8 mouse cellular contexts compared by ENCODE assay signal in genomic region chr10:90576191-90577098, GRCm38 (mm10).
A peak's percentile ranks its signal among the peaks of the same experiment; 100 is the strongest.
DNase-seq lines count a peak whose midpoint lies in the region; ATAC-seq and TF ChIP-seq lines count a peak whose summit lies in the region.

No protein-coding gene starts in this region.

- no peak for ATAC-seq in liver, postnatal 0 days
- ATAC-seq in forebrain, embryonic 11.5 days (replicated peaks; ENCODE audit: low FRiP score), result peak; percentile 99
- ATAC-seq in hindbrain, embryonic 15.5 days (ENCODE audit: low FRiP score, low read depth), result peak; percentile 97
- peak; percentile 97 for ATAC-seq in neural tube, embryonic 14.5 days (ENCODE audit: low read depth)
- ATAC-seq in monocyte, adult 5-6 weeks (replicated peaks; ENCODE audit: insufficient number of reproducible peaks, low FRiP score, low TSS enrichment, poor library complexity, severe bottlenecking), result no peak

- H3K4me3 ChIP-seq in liver, postnatal 0 days (ENCODE audit: low read depth, low read length), result no peak overlapping the region
- H3K4me3 ChIP-seq in forebrain, embryonic 11.5 days (ENCODE audit: low read depth, low read length), result peak overlapping the region; percentile 20
- H3K4me3 ChIP-seq in hindbrain, embryonic 15.5 days, result peak overlapping the region; percentile 43
- H3K4me3 ChIP-seq in neural tube, embryonic 14.5 days (ENCODE audit: low read depth, low read length), result peak overlapping the region; percentile 38

- no peaks in the 10 kb centered on the region for H3K9me3 ChIP-seq in liver, postnatal 0 days (ENCODE audit: low read length)
- H3K9me3 ChIP-seq in forebrain, embryonic 11.5 days (ENCODE audit: control insufficient read depth, low read length), result no peaks in the 10 kb centered on the region
- H3K9me3 ChIP-seq in hindbrain, embryonic 15.5 days, result no peaks in the 10 kb centered on the region
- no peaks in the 10 kb centered on the region for H3K9me3 ChIP-seq in neural tube, embryonic 14.5 days (ENCODE audit: control insufficient read depth, low read length)

- no peaks in the 10 kb centered on the region for H3K27me3 ChIP-seq in liver, postnatal 0 days (ENCODE audit: insufficient read depth, low read length)
- H3K27me3 ChIP-seq in forebrain, embryonic 11.5 days (ENCODE audit: control insufficient read depth, insufficient read depth, low read length), result no peaks in the 10 kb centered on the region
- H3K27me3 ChIP-seq in hindbrain, embryonic 15.5 days, result no peaks in the 10 kb centered on the region
- H3K27me3 ChIP-seq in neural tube, embryonic 14.5 days (ENCODE audit: control insufficient read depth, insufficient read depth, low read length), result no peaks in the 10 kb centered on the region

- no peak for TF ChIP-seq CTCF in liver, postnatal 0 days (IDR thresholded peaks at IDR 0.05; ENCODE audit: low read depth)

- H3K9ac ChIP-seq in liver, postnatal 0 days (replicated peaks), result no peak overlapping the region
- H3K9ac ChIP-seq in forebrain, embryonic 11.5 days (ENCODE audit: low read length), result peak overlapping the region; percentile 46
- peak overlapping the region; percentile 39 for H3K9ac ChIP-seq in hindbrain, embryonic 15.5 days
- H3K9ac ChIP-seq in neural tube, embryonic 14.5 days (replicated peaks; ENCODE audit: low read depth, low read length), result peak overlapping the region; percentile 52

- WGBS in liver, postnatal 0 days (ENCODE audit: insufficient replicate concordance), result 29% methylated on average over 29 of the region's 29 CpGs
- 22% methylated on average over 29 of the region's 29 CpGs for WGBS in forebrain, embryonic 11.5 days
- 10% methylated on average over 29 of the region's 29 CpGs for WGBS in hindbrain, embryonic 15.5 days
- 14% methylated on average over 29 of the region's 29 CpGs for WGBS in neural tube, embryonic 14.5 days

- no peak overlapping the region for H3K27ac ChIP-seq in liver, postnatal 0 days (ENCODE audit: low read depth)
- peak overlapping the region; percentile 60 for H3K27ac ChIP-seq in forebrain, embryonic 11.5 days (ENCODE audit: low read depth, low read length)
- H3K27ac ChIP-seq in hindbrain, embryonic 15.5 days (replicated peaks), result peak overlapping the region; percentile 83
- H3K27ac ChIP-seq in neural tube, embryonic 14.5 days (ENCODE audit: low read depth, low read length), result peak overlapping the region; percentile 52

- no peaks in the 10 kb centered on the region for H3K36me3 ChIP-seq in liver, postnatal 0 days (replicated peaks; ENCODE audit: insufficient read depth, low read length)
- H3K36me3 ChIP-seq in forebrain, embryonic 11.5 days (ENCODE audit: control insufficient read depth, insufficient read depth, low read length), result no peaks in the 10 kb centered on the region
- no peaks in the 10 kb centered on the region for H3K36me3 ChIP-seq in hindbrain, embryonic 15.5 days
- no peaks in the 10 kb centered on the region for H3K36me3 ChIP-seq in neural tube, embryonic 14.5 days (ENCODE audit: control insufficient read depth, insufficient read depth, low read length)

- peak; percentile 4 for DNase-seq in liver
- no peak for DNase-seq in liver, postnatal 0 days
- peak; percentile 76 for DNase-seq in forebrain, embryonic 11.5 days (ENCODE audit: low spot score)
- peak; percentile 63 to 86 for DNase-seq in left cerebral cortex, postnatal 10 days (ENCODE audit: extremely low spot score in 1 of 2, low spot score in 2 of 2)
- no peak for DNase-seq in gastrocnemius, adult 18-20 months (ENCODE audit: low spot score)

- no peak for TF ChIP-seq EP300 in liver, postnatal 0 days (IDR thresholded peaks at IDR 0.05; ENCODE audit: low read depth)

- no peaks in the 10 kb centered on the region for H3K4me1 ChIP-seq in liver, postnatal 0 days (ENCODE audit: insufficient read depth)
- 0 out of 2 replicates have a peak, but pooled peaks cover 2% of the 10 kb centered on the region for H3K4me1 ChIP-seq in forebrain, embryonic 11.5 days (replicated peaks; ENCODE audit: control insufficient read depth, insufficient read depth, low read length)
- H3K4me1 ChIP-seq in hindbrain, embryonic 15.5 days (replicated peaks), result peaks cover 5% of the 10 kb centered on the region; the same call in 1 of the 2 replicates
- H3K4me1 ChIP-seq in neural tube, embryonic 14.5 days (ENCODE audit: control insufficient read depth, insufficient read depth, low read length), result peaks cover 6% of the 10 kb centered on the region; the same call in 1 of the 2 replicates

- intact Hi-C loops in left cerebral cortex, postnatal 10 days (cut with DNase I), result loop anchor here (5.0 to 10.0 kb wide), 4 partner anchors 82 to 422 kb away; no protein-coding TSS in a partner anchor

- H3K4me2 ChIP-seq in liver, postnatal 0 days (ENCODE audit: low read depth, low read length), result no peak overlapping the region
- peak overlapping the region; percentile 42 for H3K4me2 ChIP-seq in forebrain, embryonic 11.5 days (ENCODE audit: low read depth, low read length, severe bottlenecking)
- H3K4me2 ChIP-seq in hindbrain, embryonic 15.5 days, result peak overlapping the region; percentile 60
- H3K4me2 ChIP-seq in neural tube, embryonic 14.5 days (ENCODE audit: low read depth, low read length), result peak overlapping the region; percentile 71

Comparison
In these comparisons a context has a peak if more than half of its experiments do, and no peak if none do; other contexts are left out.
1. DNase-seq: peak in liver (single experiment), forebrain, embryonic 11.5 days (single experiment) and left cerebral cortex, postnatal 10 days (2 of 2); none in liver, postnatal 0 days (single experiment) and gastrocnemius, adult 18-20 months (single experiment).
2. ATAC-seq: peak in forebrain, embryonic 11.5 days (single experiment), hindbrain, embryonic 15.5 days (single experiment) and neural tube, embryonic 14.5 days (single experiment); none in liver, postnatal 0 days (single experiment) and monocyte, adult 5-6 weeks (single experiment).